Mouse (Mus musculus) left cerebral cortex, adult 9 months (tissue): ENCODE measurements around the gene Dcaf4.

Experiments used
- DNase-seq, 2 experiments: peaks; one replicate each; pipeline ENCODE4 v3.0.0; 2022; ENCODE audit warnings: low spot score in 2 of 2

Dcaf4 gene

GRCm38 (mm10) chr12:83544791-83545190 lies 24.5 kb downstream of the Dcaf4 start:
- no peak for DNase-seq

GRCm38 (mm10) chr12:83551305-83551704 lies 31.0 kb downstream of the Dcaf4 start:
- no peak for DNase-seq

GRCm38 (mm10) chr12:83553816-83554215 lies 33.5 kb downstream of the Dcaf4 start:
- no peak for DNase-seq

GRCm38 (mm10) chr12:83555605-83556004 lies 35.3 kb downstream of the Dcaf4 start:
- no peak for DNase-seq

- no peak for DNase-seq
Observed at GRCm38 (mm10) chr12:83558496-83558895, 38.2 kb downstream of the Dcaf4 start.

- DNase-seq: no peak
Observed at GRCm38 (mm10) chr12:83560189-83560588, 39.9 kb downstream of the Dcaf4 start.

GRCm38 (mm10) chr12:83562589-83562988 lies 42.3 kb downstream of the Dcaf4 start:
- no peak for DNase-seq

- DNase-seq: no peak
Observed at GRCm38 (mm10) chr12:83569866-83570265, 49.6 kb downstream of the Dcaf4 start.

GRCm38 (mm10) chr12:83572717-83573116 lies 52.5 kb downstream of the Dcaf4 start:
- DNase-seq: no peak

GRCm38 (mm10) chr12:83577445-83577844 lies 57.2 kb downstream of the Dcaf4 start:
- no peak for DNase-seq

GRCm38 (mm10) chr12:83578356-83578755 lies 58.1 kb downstream of the Dcaf4 start:
- DNase-seq: no peak

GRCm38 (mm10) chr12:83578896-83579569 lies 58.8 kb downstream of the Dcaf4 start:
- DNase-seq: no peak

GRCm38 (mm10) chr12:83580283-83580682 lies 60.0 kb downstream of the Dcaf4 start:
- no peak for DNase-seq

GRCm38 (mm10) chr12:83582106-83582505 lies 61.8 kb downstream of the Dcaf4 start:
- no peak for DNase-seq

GRCm38 (mm10) chr12:83582747-83583146 lies 62.5 kb downstream of the Dcaf4 start:
- DNase-seq: no peak

- DNase-seq: no peak
Observed at GRCm38 (mm10) chr12:83586628-83587027, 66.4 kb downstream of the Dcaf4 start.
